Mouse (Mus musculus) heart, embryonic 11.5 days (tissue): ENCODE results near the gene Dgat2. TPM values are rescaled to one million over a fixed set of nuclear protein-coding genes. Genes with fewer than 3 reads are reported as not detected.

Experiments
- ATAC-seq: fragments of 200-750 bp; cut with Nextera tagmentation; replicated peaks from 2 replicates; pipeline ENCODE4 v1.8.0; 2017; ENCODE audit warnings: moderate library complexity; ENCODE audit not compliant: insufficient number of reproducible peaks, low FRiP score, low TSS enrichment
- H3K27ac ChIP-seq: fragments of 300-500 bp; sonication (generic); 2 replicates; pipeline ENCODE4 v1.5.1; 2014; ENCODE audit warnings: mild to moderate bottlenecking, low read depth, low read length
- H3K27me3 ChIP-seq: fragments of 300-500 bp; sonication (generic); 2 replicates; pipeline ENCODE4 v1.6.1; 2014; ENCODE audit warnings: mild to moderate bottlenecking, low read length, mixed read lengths; ENCODE audit not compliant: control insufficient read depth, insufficient read depth
- H3K36me3 ChIP-seq: fragments of 300-500 bp; sonication (generic); 2 replicates; pipeline ENCODE4 v1.6.1; 2014; ENCODE audit warnings: mild to moderate bottlenecking, low read length, moderate library complexity, mixed read lengths; ENCODE audit not compliant: control insufficient read depth, insufficient read depth
- H3K4me1 ChIP-seq: fragments of 300-500 bp; sonication (generic); 2 replicates; pipeline ENCODE4 v1.6.1; 2014; ENCODE audit warnings: low read length; ENCODE audit not compliant: control insufficient read depth, insufficient read depth
- H3K4me2 ChIP-seq: fragments of 300-500 bp; sonication (generic); 2 replicates; pipeline ENCODE4 v1.6.1; 2014; ENCODE audit warnings: mild to moderate bottlenecking, moderate library complexity
- H3K4me3 ChIP-seq: fragments of 300-500 bp; sonication (generic); 2 replicates; pipeline ENCODE4 v1.5.1; 2014; ENCODE audit warnings: low read depth, low read length
- H3K9ac ChIP-seq: fragments of 300-500 bp; sonication (generic); 2 replicates; pipeline ENCODE4 v1.6.1; 2014; ENCODE audit warnings: mild to moderate bottlenecking, low read depth, low read length, moderate library complexity
- H3K9me3 ChIP-seq: fragments of 300-500 bp; sonication (generic); replicated peaks from 2 replicates; pipeline ENCODE4 v1.6.1; 2016; ENCODE audit warnings: low read length; ENCODE audit not compliant: control insufficient read depth
- WGBS: fragments of 180-500 bp; shearing (Covaris S2); extraction: QIAGEN DNeasy Blood & Tissue Kit; methylation state at CpG from one replicate; pipeline ENCODE4 v1.1.7; 2014; ENCODE audit not compliant: insufficient replicate concordance; 5-methylcytosine and 5-hydroxymethylcytosine counted together
- polyA plus RNA-seq: library from polyadenylated mRNA; unstranded; fragments of >200 nt; fragmentation: Nextera tagmentation; extraction: Ambion mirVana; gene quantifications from 2 replicates; pipeline ENCODE4 v1.2.1, GENCODE M21; 2014

Gene Dgat2
- polyA plus RNA-seq, 1 experiment from 2014 or later = 8.7 TPM

- no peak overlapping the region for H3K4me3 ChIP-seq
- no peaks in the 10 kb centered on the region for H3K36me3 ChIP-seq
- H3K9me3 ChIP-seq = no peaks in the 10 kb centered on the region
- no peaks in the 10 kb centered on the region for H3K27me3 ChIP-seq
- ATAC-seq = no peak
- no peak overlapping the region for H3K4me2 ChIP-seq
- no peak overlapping the region for H3K9ac ChIP-seq
- peaks cover 15% of the 10 kb centered on the region for H3K4me1 ChIP-seq
- WGBS = 41% methylated on average over 8 of the region's 8 CpGs
- H3K27ac ChIP-seq = no peak overlapping the region
Measured at GRCm38 (mm10) chr7:99166159-99166558, 16.4 kb downstream of the Dgat2 start.

- Histone ChIP-seq H3K9ac (no peak overlapping the region), H3K4me3 (no peak overlapping the region), H3K36me3 (no peaks in the 10 kb centered on the region), H3K4me2 (no peak overlapping the region), H3K27ac (no peak overlapping the region), H3K27me3 (no peaks in the 10 kb centered on the region), H3K4me1 (peaks cover 19% of the 10 kb centered on the region), H3K9me3 (no peaks in the 10 kb centered on the region)
- WGBS = 71% methylated on average over 7 of the region's 7 CpGs
- no peak for ATAC-seq
Measured at GRCm38 (mm10) chr7:99164873-99165410, 17.6 kb downstream of the Dgat2 start.

GRCm38 (mm10) chr7:99162462-99162861 is 20.1 kb downstream of the Dgat2 start:
- H3K4me3 ChIP-seq = no peak overlapping the region
- H3K27me3 ChIP-seq = no peaks in the 10 kb centered on the region
- peaks cover 22% of the 10 kb centered on the region for H3K4me1 ChIP-seq
- no peaks in the 10 kb centered on the region for H3K36me3 ChIP-seq
- H3K9me3 ChIP-seq = no peaks in the 10 kb centered on the region
- no peak overlapping the region for H3K9ac ChIP-seq
- no peak for ATAC-seq
- 86% methylated on average over 7 of the region's 7 CpGs for WGBS
- H3K27ac ChIP-seq = no peak overlapping the region
- no peak overlapping the region for H3K4me2 ChIP-seq

GRCm38 (mm10) chr7:99161961-99162360 is 20.6 kb downstream of the Dgat2 start:
- no peaks in the 10 kb centered on the region for H3K36me3 ChIP-seq
- no peak overlapping the region for H3K4me2 ChIP-seq
- no peak overlapping the region for H3K27ac ChIP-seq
- no peaks in the 10 kb centered on the region for H3K9me3 ChIP-seq
- ATAC-seq = no peak
- H3K4me3 ChIP-seq = no peak overlapping the region
- WGBS = 75% methylated on average over 11 of the region's 11 CpGs
- H3K4me1 ChIP-seq = peaks cover 22% of the 10 kb centered on the region
- H3K9ac ChIP-seq = no peak overlapping the region
- no peaks in the 10 kb centered on the region for H3K27me3 ChIP-seq

- Histone ChIP-seq H3K4me1 (peaks cover 23% of the 10 kb centered on the region), H3K9ac (no peak overlapping the region), H3K4me2 (no peak overlapping the region), H3K36me3 (no peaks in the 10 kb centered on the region), H3K27me3 (no peaks in the 10 kb centered on the region; the same call in 1 of the 2 replicates), H3K9me3 (no peaks in the 10 kb centered on the region), H3K27ac (no peak overlapping the region), H3K4me3 (no peak overlapping the region)
- WGBS = 23% methylated on average over 4 of the region's 4 CpGs
- ATAC-seq = 0 out of 2 replicates have a peak, but pooled peaks have one; percentile 5
Measured at GRCm38 (mm10) chr7:99161529-99161928, 21.0 kb downstream of the Dgat2 start.

- Histone ChIP-seq H3K4me1 (peaks cover 24% of the 10 kb centered on the region), H3K27me3 (no peaks in the 10 kb centered on the region; the same call in 1 of the 2 replicates), H3K4me2 (no peak overlapping the region), H3K9ac (no peak overlapping the region), H3K9me3 (no peaks in the 10 kb centered on the region), H3K36me3 (no peaks in the 10 kb centered on the region), H3K4me3 (no peak overlapping the region), H3K27ac (no peak overlapping the region)
- no peak for ATAC-seq
- 74% methylated on average over 7 of the region's 7 CpGs for WGBS
Measured at GRCm38 (mm10) chr7:99160995-99161394, 21.5 kb downstream of the Dgat2 start.

- Histone ChIP-seq H3K4me3 (no peak overlapping the region), H3K4me2 (no peak overlapping the region), H3K9me3 (no peaks in the 10 kb centered on the region), H3K36me3 (no peaks in the 10 kb centered on the region), H3K27me3 (no peaks in the 10 kb centered on the region; the same call in 1 of the 2 replicates), H3K4me1 (peaks cover 28% of the 10 kb centered on the region), H3K27ac (no peak overlapping the region), H3K9ac (no peak overlapping the region)
- no peak for ATAC-seq
- WGBS = 86% methylated on average over 2 of the region's 2 CpGs
Measured at GRCm38 (mm10) chr7:99159446-99159845, 23.1 kb downstream of the Dgat2 start.

GRCm38 (mm10) chr7:99158904-99159303 is 23.6 kb downstream of the Dgat2 start:
- no peak overlapping the region for H3K27ac ChIP-seq
- H3K36me3 ChIP-seq = no peaks in the 10 kb centered on the region
- peaks cover 28% of the 10 kb centered on the region for H3K4me1 ChIP-seq
- 66% methylated on average over 5 of the region's 5 CpGs for WGBS
- no peaks in the 10 kb centered on the region; the same call in 1 of the 2 replicates for H3K27me3 ChIP-seq
- no peak overlapping the region for H3K9ac ChIP-seq
- no peak overlapping the region for H3K4me3 ChIP-seq
- H3K4me2 ChIP-seq = no peak overlapping the region
- no peaks in the 10 kb centered on the region for H3K9me3 ChIP-seq
- ATAC-seq = no peak

- H3K4me1 ChIP-seq = peaks cover 28% of the 10 kb centered on the region
- 82% methylated on average over 8 of the region's 8 CpGs for WGBS
- no peak overlapping the region for H3K4me2 ChIP-seq
- no peak overlapping the region for H3K4me3 ChIP-seq
- H3K9me3 ChIP-seq = no peaks in the 10 kb centered on the region
- H3K36me3 ChIP-seq = no peaks in the 10 kb centered on the region
- H3K9ac ChIP-seq = no peak overlapping the region
- H3K27me3 ChIP-seq = no peaks in the 10 kb centered on the region; the same call in 1 of the 2 replicates
- ATAC-seq = no peak
- H3K27ac ChIP-seq = no peak overlapping the region
Measured at GRCm38 (mm10) chr7:99158011-99158410, 24.5 kb downstream of the Dgat2 start.
